Mouse (Mus musculus) testis, postnatal 10 days (tissue): Measurements from ENCODE around the gene Muc3.
"Not testable (repeated sequence)": the region's sequence is repeated elsewhere in the genome, so short reads cannot be mapped to it uniquely, and the experiment has no call there.

Experiments
- DNase-seq: peaks from one replicate; pipeline ENCODE4 v3.0.0; 2021; ENCODE audit warnings: low spot score

The Muc3 gene

GRCm38 (mm10) chr5:137122686-137123193 lies 26.4 kb downstream of the Muc3 start:
- DNase-seq: peak; percentile 87

GRCm38 (mm10) chr5:137121280-137121679 lies 27.8 kb downstream of the Muc3 start:
- no peak for DNase-seq

- DNase-seq: no peak
These were observed 30.2 kb downstream of the Muc3 start for GRCm38 (mm10) chr5:137118878-137119277.

- DNase-seq: not testable (repeated sequence)
These were observed 31.1 kb downstream of the Muc3 start for GRCm38 (mm10) chr5:137117994-137118393.

- no peak for DNase-seq
These were observed 32.1 kb downstream of the Muc3 start for GRCm38 (mm10) chr5:137116987-137117386.

- peak; percentile 72 for DNase-seq
These were observed 33.0 kb downstream of the Muc3 start, which contains the start of gene Trim56 for GRCm38 (mm10) chr5:137115866-137116847. Trim56 (minus strand) TSS chr5:137116209.

- DNase-seq: no peak
These were observed 34.1 kb downstream of the Muc3 start for GRCm38 (mm10) chr5:137114891-137115561.

- DNase-seq: peak; percentile 56
These were observed 37.3 kb downstream of the Muc3 start for GRCm38 (mm10) chr5:137111542-137112408.

- no peak for DNase-seq
These were observed 38.3 kb downstream of the Muc3 start for GRCm38 (mm10) chr5:137110863-137111262.

- DNase-seq: peak; percentile 56
These were observed 39.1 kb downstream of the Muc3 start for GRCm38 (mm10) chr5:137109941-137110593.

GRCm38 (mm10) chr5:137108111-137108510 lies 41.0 kb downstream of the Muc3 start:
- no peak for DNase-seq

- DNase-seq: no peak
These were observed 41.5 kb downstream of the Muc3 start for GRCm38 (mm10) chr5:137107670-137108069.

GRCm38 (mm10) chr5:137107024-137107423 lies 42.1 kb downstream of the Muc3 start:
- peak; percentile 89 for DNase-seq

- no peak for DNase-seq
These were observed 42.7 kb downstream of the Muc3 start for GRCm38 (mm10) chr5:137106434-137106833.

- DNase-seq: no peak
These were observed 45.2 kb downstream of the Muc3 start for GRCm38 (mm10) chr5:137103969-137104368.

- DNase-seq: peak; percentile 61
These were observed 46.3 kb downstream of the Muc3 start for GRCm38 (mm10) chr5:137102575-137103522.

- no peak for DNase-seq
These were observed 47.0 kb downstream of the Muc3 start for GRCm38 (mm10) chr5:137102078-137102477.

- DNase-seq: no peak
These were observed 48.5 kb downstream of the Muc3 start for GRCm38 (mm10) chr5:137100660-137101059.

- no peak for DNase-seq
These were observed 50.7 kb downstream of the Muc3 start for GRCm38 (mm10) chr5:137098418-137098817.

GRCm38 (mm10) chr5:137096037-137096436 lies 53.1 kb downstream of the Muc3 start:
- DNase-seq: no peak
